Mouse (Mus musculus): ENCODE data around the gene Mreg. TPM values are rescaled to one million over a fixed set of nuclear protein-coding genes. Genes with fewer than 3 reads are reported as not detected.

Mreg gene
- total RNA-seq, 2 experiments from 2014 or later, result 4.1 to 4.5 TPM

DNA sequence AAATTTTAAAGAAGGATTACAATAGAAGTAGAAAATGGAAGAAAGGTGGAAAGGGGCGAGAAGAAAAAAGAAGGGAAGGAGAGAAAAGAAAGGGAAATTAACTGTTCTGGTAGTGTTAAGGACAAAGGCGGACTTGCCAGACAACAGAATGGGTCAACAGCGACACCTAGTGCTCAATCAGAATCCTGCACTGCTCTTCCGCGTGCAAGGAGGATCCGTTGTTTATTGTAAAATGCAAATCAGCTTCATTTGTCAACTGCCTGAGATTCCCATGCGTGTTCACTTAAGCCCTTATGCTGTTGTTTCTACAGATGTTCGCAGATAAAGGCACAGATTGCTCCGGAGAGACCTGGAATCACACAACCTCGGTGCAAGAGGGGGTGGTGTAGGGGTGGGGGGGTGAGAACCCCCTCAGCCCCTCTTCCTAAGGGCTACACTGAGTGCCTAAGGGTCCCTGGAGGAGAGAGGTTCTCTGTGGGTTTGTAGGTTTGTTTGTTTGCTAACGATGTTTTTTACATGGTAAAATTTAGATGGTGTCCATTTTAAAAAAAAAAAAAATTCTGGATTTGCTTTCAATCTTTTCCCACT, 70.1 kb downstream of the Mreg start:
- no peak for DNase-seq (ENCODE audit: low spot score in 2 of 2)

DNA sequence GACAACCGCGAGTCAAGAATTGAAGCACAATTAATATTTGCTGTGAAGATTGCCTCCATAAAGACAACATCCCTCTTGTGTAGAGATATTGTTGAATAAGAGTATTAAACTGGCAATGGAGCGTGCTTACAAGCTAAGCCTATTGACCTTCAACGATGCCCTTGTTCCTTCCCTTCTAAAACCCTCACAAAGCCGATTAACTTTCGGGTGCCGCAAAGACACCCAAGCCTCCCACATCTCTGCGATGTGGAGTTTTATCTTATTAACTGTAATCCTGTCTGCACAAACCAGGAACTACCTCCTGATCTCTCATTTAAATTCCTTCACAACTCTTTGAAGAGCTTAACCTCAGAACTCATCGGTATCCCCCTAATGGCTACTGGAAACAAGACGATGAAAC, 76.0 kb downstream of the Mreg start:
- DNase-seq (ENCODE audit: low spot score in 2 of 2), result no peak

DNA sequence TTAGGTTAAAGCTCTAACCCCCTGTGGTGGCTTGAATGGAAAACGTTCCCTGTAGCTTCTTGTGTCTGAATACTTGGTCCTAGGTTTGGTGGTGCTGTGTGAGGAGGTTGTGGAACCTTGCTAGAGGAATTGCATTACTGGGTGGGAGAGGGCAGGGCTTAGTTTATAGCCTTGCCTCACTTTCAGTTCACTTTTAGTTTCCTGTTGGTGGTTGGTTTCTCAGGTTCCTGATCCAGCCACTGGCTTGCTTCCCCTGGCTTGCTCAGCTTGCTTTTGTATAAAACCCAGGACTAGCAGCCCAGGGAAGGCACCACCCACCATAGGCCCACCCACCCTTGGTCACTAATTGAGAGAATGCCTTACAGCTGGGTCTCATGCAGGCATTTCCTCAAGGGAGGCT, 77.6 kb downstream of the Mreg start:
- no peak for DNase-seq (ENCODE audit: low spot score in 2 of 2)

DNA sequence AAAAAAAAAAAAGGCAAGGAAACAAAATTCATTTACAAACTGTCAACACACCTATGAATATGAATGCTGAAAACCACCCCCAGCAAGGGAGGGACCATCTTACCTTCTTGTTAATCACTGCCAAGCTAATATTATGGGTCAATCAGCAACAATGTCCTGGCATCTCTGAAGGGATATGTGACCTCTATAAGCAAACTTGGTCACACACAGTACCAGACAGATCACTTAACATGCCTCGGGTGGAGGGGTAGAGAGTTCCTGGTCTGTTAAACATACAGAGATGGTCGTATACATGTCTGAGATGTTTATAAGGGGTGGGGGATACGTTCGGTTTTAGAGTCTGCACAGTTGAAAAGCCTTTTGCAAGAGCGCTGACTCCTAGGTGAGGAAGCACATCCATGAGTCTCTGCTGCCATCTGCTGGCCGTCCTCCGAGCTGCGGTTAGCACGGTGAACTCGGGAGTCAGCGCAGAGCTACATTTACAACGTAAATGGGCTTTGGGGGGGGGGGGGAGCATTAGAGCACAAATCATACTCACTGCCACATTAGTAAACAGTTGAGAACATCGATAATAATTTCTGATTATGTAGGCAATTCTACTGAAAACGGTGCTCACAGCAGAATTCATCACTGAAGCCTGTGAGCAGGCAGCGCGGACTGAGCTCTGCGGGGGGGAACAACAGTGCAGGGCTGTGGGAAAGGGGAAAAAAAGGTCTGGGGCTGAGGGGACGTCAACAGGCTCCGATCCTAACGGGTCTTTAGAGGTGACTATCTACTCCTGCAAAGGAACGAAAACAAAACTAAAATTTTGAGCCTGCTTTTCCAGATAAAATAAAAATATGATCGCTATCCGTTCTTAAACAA, 88.4 kb downstream of the Mreg start:
- peak; percentile 71 to 74 for DNase-seq (ENCODE audit: low spot score in 2 of 2)

DNA sequence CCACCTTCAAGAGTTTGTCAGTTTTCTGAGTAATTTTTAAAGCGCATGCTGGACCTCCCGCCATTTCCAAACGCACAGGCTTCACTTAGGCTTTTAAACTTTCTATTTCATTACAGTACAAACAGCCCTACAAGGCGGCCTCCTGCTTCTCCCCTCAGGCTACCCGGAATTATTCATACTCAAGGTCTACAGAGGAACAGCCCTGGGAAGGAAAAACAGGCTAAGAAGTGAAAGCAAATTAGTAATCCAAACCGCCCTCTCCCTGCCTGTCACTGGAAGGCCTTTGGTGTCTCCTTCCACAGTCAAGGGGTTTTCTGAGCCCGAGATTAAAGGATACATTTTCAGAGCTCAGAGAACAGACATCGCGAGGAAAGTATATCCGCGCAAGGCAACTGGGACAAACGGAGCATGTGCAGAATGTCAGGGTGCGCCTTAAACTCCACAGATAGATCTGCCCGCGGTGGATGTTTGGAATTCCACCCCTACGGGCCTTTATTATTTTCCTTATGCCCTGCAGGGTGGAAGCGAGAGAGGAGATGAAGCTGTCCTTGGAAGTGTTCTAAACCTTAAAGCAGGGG, 90.4 kb downstream of the Mreg start:
- DNase-seq (ENCODE audit: low spot score in 2 of 2), result no peak

DNA sequence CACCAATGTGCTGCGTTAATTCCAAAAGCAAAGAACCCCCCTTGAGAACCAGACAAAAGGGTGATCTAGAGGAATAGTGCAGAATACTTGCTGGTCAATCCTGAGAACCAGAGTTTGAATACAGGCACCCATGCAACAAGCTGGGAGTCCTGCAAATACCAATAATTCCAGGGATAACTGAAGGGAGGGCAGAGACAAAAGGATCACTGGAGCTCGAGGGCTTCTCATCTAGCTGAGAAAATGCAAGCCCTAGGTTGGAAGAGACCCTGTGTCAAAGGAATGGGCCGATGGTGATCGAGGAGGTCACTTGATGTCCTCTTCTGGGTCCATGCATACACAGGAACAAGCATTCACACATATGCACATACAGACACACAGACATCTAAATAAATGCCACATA, 92.1 kb downstream of the Mreg start:
- no peak for DNase-seq (ENCODE audit: low spot score in 2 of 2)

DNA sequence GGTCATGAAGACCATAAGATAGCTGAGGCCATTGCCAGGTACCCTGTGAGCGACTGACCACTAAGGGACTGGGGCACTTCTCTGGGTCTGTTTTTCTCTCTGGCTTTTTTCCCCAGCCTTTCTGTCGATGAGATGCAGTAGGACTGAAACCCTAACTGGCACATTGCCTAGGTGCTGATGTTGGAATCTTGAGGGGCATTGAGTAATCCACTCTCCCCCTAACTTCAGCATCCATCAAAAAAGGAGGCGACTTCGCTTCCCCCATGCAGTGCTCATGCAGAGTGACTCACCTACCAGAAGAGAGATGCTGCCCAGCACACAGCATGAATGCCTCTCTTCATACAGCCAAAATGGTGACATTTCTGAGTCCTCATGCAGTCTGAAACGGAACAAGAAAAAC, 97.9 kb downstream of the Mreg start:
- DNase-seq (ENCODE audit: low spot score in 2 of 2), result no peak

Other genes starting within 250 kb of the Mreg start
- gene Pecr, start 72.0 kb upstream of the Mreg start, total RNA-seq (2021), result 10 to 100 TPM; 37.0 to 38.7 TPM
- 1 to 10 TPM; 2.5 to 6.1 TPM for gene Tmem169, start 72.1 kb upstream of the Mreg start, total RNA-seq (2021)
- 10 to 100 TPM; 21.8 to 22.8 TPM for gene Xrcc5, start 95.1 kb upstream of the Mreg start, total RNA-seq (2021)